Mouse (Mus musculus) Muller cell, postnatal 12 days (primary cell): ENCODE results near the gene Rb1.

Source experiments
- DNase-seq: peaks from one replicate; pipeline ENCODE4 v3.0.0-alpha.2; 2015; ENCODE audit errors: inconsistent ontology term

Gene Rb1

GRCm38 (mm10) chr14:73211477-73211876, 114.1 kb downstream of the Rb1 start:
- no peak for DNase-seq

DNA sequence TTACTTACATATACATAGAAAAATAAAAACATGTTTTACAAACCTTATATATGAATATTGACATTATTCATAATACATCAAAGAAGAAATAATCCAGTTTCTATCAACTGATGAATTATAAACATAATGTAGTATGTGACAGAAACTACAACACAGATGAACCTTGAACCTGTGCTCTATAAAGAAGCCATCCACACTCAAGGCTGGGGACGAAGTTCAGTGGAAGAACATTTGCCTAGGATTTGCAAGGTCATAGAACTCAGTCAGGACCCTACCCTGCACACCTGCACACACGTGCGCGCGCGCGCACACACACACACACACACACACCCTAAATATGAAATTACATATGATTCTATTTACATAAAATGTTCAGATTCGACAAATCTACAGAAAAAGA, 115.4 kb downstream of the Rb1 start:
- DNase-seq = no peak

- no peak for DNase-seq
Measured at GRCm38 (mm10) chr14:73209262-73209661, 116.4 kb downstream of the Rb1 start.

DNA sequence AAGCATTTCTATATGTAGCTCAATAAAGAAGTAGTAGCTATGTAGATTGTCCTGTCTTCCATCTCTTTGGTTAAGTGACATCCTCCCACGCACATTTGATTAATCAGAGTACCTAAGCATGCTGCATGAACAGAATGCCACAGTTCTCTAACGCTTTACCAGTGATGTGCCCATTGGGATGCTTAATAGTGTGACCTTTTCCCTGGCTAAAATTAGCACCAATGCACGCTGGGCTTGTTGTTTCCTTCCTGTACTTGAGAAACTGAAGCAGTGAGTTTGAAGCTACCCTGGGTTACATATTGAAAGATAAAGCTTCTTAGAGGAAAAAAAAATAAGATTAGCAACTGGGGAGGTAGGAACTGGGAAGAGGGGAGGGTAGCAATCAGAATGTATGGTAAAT, 121.6 kb downstream of the Rb1 start:
- DNase-seq = no peak

- DNase-seq = no peak
Measured at GRCm38 (mm10) chr14:73201447-73201846, 124.2 kb downstream of the Rb1 start.

DNA sequence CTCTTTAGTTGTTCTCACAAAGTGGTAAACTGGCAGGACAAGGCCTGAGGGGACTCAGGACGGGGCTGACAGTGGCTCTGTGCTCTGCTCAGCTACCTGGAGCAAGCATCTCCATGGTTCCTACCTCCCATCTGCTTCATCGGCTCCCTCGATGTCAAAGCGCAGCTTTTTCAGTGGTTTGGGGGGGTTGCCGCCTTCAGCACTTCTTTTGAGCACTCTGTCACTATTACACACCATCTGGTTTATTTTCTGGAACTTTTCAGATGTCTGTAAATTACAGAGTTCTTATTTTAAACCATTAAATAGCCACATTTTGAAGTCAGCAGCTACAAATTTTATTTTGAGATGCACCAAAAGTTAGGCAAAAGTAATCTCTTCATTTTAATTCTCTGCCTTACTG, 126.6 kb downstream of the Rb1 start:
- DNase-seq = no peak

DNA sequence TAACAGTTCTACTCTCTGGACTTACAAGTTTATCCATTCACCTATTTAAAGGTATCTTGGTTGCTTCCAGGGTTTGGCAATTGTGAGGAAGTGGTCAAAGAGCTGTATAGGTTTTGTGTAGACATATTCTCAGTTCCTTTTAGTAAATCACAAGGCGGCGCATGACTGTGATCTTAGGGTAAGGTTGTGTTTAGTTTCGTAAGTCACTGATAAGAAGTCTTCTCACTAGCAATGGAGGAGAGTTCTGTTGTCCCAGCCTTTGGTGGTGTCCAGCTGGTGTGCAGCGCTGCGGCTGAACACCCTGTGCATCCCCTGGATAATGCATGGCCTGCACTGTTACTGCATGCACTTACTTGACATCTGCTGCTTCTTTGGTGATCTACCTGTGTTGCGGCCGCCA, 138.7 kb downstream of the Rb1 start:
- DNase-seq = no peak

DNA sequence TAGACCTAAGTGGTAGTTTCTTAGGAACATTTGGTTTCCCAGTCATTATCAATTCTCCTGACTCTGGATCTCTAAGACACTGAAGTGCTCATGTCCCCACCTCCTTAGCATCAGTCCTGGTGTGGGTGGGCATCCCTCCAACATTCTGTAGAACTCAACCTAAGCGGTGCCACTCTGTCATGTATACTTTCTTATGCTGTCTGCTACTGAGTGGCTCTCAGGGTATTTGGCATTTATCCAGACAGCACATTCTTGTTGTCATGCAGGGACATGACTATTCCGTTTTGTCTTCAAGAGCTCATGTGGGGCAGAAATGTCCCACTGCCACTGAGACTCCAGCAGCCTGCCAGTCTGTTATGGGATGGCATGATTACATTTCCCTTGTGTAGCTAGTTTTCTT, 144.5 kb downstream of the Rb1 start:
- peak; percentile 46 for DNase-seq

GRCm38 (mm10) chr14:73180671-73181070, 145.0 kb downstream of the Rb1 start:
- peak; percentile 21 for DNase-seq

GRCm38 (mm10) chr14:73179221-73179681, 146.4 kb downstream of the Rb1 start:
- DNase-seq = no peak

GRCm38 (mm10) chr14:73177961-73178360, 147.7 kb downstream of the Rb1 start:
- no peak for DNase-seq

- DNase-seq = no peak
Measured at GRCm38 (mm10) chr14:73176266-73176665, 149.4 kb downstream of the Rb1 start.

- DNase-seq = no peak
Measured at GRCm38 (mm10) chr14:73175814-73176213, 149.8 kb downstream of the Rb1 start.

DNA sequence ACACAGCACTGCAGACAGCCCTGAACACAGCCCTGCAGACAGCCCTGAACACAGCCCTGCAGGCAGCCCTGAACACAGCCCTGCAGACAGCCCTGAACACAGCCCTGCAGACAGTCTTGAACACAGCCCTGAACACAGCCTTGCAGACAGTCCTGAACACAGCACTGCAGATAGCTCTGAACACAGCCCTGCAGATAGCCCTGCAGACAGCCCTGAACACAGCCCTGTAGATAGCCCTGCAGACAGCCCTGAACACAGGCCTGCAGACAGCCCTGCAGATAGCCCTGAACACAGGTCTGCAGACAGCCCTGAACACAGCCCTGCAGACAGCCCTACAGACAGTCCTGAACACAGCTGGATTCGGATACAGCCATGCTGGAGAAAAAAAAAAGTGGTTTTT, 150.6 kb downstream of the Rb1 start:
- DNase-seq = no peak

GRCm38 (mm10) chr14:73174091-73174995, 151.3 kb downstream of the Rb1 start:
- DNase-seq = no peak

- no peak for DNase-seq
Measured at GRCm38 (mm10) chr14:73173662-73174061, 152.0 kb downstream of the Rb1 start.

DNA sequence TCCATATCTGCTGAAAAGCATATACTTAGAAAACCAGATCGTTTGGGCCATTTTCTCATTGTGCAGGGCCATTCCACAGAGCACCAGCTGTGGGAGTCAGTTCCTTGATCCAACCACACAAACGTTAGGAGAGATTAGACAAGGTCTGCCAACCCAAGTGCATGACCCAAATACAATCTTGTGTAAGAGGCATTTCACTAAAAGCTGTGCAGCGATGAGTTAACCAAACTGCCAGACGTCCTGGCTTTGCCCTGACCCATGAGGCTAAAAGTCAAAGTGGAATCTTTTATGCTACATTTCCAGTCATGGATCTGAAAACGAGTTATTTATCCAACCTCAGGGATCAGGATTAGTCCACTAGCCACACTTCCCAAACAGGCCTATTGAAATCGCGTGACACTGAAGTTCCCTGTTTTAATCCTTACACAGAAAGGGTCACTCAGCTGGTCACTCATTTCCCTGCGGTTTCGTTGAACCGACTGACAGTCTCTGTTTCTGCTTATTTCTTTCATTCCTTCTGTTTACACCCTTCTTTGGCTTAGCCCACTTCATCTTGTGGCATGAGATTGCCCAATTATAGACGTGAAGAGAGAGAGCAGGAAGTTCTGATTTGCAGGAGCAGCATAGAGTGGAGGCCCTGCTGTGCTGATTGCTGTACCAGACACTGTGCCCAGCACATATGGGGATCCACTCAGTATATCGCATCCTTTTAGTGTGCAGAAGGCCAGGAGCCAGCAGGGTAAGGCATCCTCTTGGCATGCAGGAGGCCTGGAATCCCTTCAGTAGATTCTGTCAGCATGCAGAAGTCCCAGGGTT, 153.2 kb downstream of the Rb1 start:
- peak; percentile 67 for DNase-seq

DNA sequence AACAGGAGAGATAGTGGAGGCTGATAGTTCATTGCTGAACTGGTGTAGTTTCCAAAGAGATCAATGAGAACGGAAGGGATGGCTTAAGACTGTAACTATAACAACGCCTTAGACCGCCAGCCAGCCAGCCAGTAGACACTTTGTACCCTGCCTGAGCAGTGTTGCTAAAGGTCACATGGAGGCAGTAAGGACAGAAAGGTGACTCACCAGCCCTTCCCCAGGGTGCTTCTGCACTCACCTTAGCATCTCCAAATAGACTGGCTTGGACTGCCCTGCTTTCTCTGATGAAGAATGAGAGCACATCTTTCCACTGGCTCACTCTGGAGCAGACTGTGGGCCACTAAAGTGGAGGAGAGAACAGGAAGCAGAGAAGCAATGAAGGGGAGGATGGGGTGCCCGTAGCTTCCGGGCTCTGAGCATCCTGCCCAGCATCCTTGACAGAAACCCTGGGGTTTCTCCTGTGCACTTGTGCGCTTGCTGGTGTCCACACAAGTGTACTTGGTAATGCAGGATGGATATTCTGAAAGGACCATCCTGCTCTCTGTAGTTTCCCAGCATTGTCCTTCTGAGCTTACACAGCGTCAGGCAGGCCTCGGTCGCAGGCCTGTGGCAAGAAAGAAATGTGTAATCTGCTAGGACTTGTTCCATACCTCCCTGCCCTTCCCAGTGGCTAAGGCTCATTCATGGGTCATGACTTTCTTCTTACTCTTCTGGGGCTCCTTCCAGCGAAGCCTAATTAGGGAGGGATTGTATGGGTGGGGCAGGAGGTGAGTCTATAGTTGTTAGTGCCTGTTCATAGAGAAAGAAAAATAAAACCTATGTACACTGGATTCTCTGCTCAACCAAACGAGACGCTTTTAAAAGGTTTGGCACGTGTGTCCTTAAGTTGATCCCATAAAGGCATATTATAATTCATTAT, 155.4 kb downstream of the Rb1 start:
- no peak for DNase-seq

DNA sequence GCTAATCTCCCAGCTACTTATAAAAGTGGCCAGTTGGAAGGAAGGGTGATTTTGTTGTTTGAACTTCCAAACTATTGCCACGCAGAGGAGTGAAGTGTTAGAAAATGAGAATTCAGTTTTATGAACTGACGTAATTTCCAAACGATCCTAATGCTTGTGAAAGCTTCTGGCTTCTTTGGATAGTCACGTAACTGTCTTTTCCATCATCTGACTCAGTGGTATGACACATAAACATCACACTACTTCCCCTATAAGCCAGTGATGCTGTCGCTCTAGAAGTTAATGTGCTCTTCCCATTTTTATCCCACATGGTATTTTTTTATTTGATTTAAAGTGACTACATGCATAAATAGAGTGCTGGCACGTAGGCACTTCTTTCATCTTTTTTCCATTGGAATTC, 157.0 kb downstream of the Rb1 start:
- no peak for DNase-seq

DNA sequence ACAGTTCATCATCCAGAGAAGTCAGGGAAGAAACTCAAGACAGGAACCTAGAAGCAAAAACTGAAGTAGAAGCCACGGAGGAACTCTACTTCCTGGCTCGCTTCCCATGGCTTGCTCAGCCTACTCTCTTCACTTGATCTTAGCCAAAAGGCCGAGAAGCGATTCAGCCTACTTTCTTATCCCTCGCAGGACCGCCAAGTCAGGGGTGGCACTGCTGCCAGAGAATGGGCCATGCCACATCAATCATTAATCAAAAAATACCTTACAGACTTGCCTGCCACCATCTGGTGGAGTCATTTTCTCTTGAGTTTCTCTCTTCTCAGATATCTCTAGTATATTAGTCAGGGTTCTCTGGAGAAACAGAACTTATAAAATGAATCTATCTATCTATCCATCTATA, 160.5 kb downstream of the Rb1 start:
- DNase-seq = no peak

GRCm38 (mm10) chr14:73163363-73163998, 162.1 kb downstream of the Rb1 start:
- no peak for DNase-seq
